Mouse (Mus musculus) neural tube, embryonic 13.5 days (tissue): Measurements from ENCODE around the gene Twnk. TPM values are rescaled to one million over a fixed set of nuclear protein-coding genes. Genes with fewer than 3 reads are reported as not detected.

ENCODE experiments used
- ATAC-seq: fragments of 200-750 bp; cut with Nextera tagmentation; 2 replicates; pipeline ENCODE4 v1.8.0; 2017; ENCODE audit warnings: low read depth, mild to moderate bottlenecking, moderate TSS enrichment, moderate library complexity
- H3K27ac ChIP-seq: fragments of 300-500 bp; sonication (generic); replicated peaks from 2 replicates; pipeline ENCODE4 v1.5.1; 2015; ENCODE audit warnings: moderate library complexity, mild to moderate bottlenecking, inconsistent platforms
- H3K27me3 ChIP-seq: fragments of 300-500 bp; sonication (generic); 2 replicates; pipeline ENCODE4 v1.6.1; 2015; ENCODE audit warnings: mild to moderate bottlenecking, inconsistent platforms
- H3K36me3 ChIP-seq: fragments of 300-500 bp; sonication (generic); 2 replicates; pipeline ENCODE4 v1.6.1; 2015; ENCODE audit warnings: mild to moderate bottlenecking, inconsistent platforms
- H3K4me1 ChIP-seq: fragments of 300-500 bp; sonication (generic); replicated peaks from 2 replicates; pipeline ENCODE4 v1.6.1; 2015; ENCODE audit warnings: inconsistent platforms
- H3K4me2 ChIP-seq: fragments of 300-500 bp; sonication (generic); 2 replicates; pipeline ENCODE4 v1.6.1; 2015; ENCODE audit warnings: inconsistent platforms, mild to moderate bottlenecking, moderate library complexity
- H3K4me3 ChIP-seq: fragments of 300-500 bp; sonication (generic); 2 replicates; pipeline ENCODE4 v1.5.1; 2015; ENCODE audit warnings: mild to moderate bottlenecking, inconsistent platforms
- H3K9ac ChIP-seq: fragments of 300-500 bp; sonication (generic); 2 replicates; pipeline ENCODE4 v1.6.1; 2015; ENCODE audit warnings: moderate library complexity, mild to moderate bottlenecking, inconsistent platforms
- H3K9me3 ChIP-seq: fragments of 300-500 bp; sonication (generic); 2 replicates; pipeline ENCODE4 v1.6.1; 2016; ENCODE audit warnings: inconsistent platforms
- WGBS: fragments of 180-500 bp; shearing (Covaris S2); methylation state at CpG from one replicate; pipeline ENCODE4 v1.1.7; 2015; 5-methylcytosine and 5-hydroxymethylcytosine counted together
- polyA plus RNA-seq: library from polyadenylated mRNA; unstranded; fragments of >200 nt; fragmentation: Nextera tagmentation; extraction: Ambion mirVana; gene quantifications from 2 replicates; pipeline ENCODE4 v1.2.1, GENCODE M21; 2015

The Twnk gene
- polyA plus RNA-seq, 1 experiment from 2014 or later, result 15.6 TPM

DNA sequence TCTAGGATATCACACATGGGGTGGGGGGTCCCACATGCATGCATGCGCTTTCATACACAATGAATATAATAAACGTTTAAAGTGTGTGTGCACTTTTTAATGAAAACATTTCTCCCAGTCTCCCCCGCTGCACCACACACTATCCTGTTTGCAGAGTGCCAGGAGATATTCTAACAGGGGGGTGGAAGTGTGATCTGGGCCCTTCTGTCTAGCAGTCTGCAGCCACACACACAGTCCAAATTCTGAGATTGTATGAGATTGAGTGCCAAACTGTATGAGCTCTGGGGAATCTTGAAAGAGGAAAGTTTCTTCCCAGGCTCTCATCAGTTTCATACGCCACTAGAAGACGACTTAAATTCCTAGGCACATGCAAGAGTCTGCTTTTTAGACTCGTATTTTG, 17.6 kb upstream of the Twnk start:
- H3K27ac ChIP-seq, result no peak overlapping the region

DNA sequence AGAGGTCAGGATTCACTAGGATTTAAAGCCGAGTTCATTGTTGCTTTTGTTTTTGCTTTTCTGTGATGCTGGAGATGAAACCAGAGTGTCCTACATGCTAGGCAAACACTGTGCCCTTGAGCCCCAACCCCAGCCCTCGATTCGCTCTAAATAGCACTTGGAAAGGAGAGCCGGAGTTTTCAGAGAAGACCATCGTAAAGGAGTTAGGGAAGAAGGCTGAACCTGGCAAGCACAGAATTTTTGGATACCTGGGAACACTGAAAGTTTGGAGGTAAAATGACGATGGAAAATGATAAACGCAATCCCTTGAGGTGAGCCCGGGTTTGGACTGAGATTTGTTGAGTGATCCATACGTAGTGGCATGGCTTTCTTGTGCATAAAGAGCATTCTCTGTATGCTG, 17.1 kb upstream of the Twnk start:
- Histone ChIP-seq H3K4me2 (peak overlapping the region; percentile 92), H3K4me3 (peak overlapping the region; percentile 91), H3K36me3 (peaks cover 13% of the 10 kb centered on the region), H3K9ac (peak overlapping the region; percentile 95), H3K27me3 (no peaks in the 10 kb centered on the region), H3K27ac (peak overlapping the region; percentile 81; the same call in 1 of the 2 replicates), H3K4me1 (peaks cover 43% of the 10 kb centered on the region), H3K9me3 (no peaks in the 10 kb centered on the region)
- no peak for ATAC-seq
- 27% methylated on average over 9 of the region's 9 CpGs for WGBS

More for the DNA sequence above, 17.6 kb upstream of the Twnk start:
- no peak overlapping the region for H3K4me3 ChIP-seq
- H3K36me3 ChIP-seq, result peaks cover 10% of the 10 kb centered on the region
- no peak for ATAC-seq
- no peak overlapping the region for H3K4me2 ChIP-seq
- 70% methylated on average over 6 of the region's 6 CpGs for WGBS
- H3K9me3 ChIP-seq, result no peaks in the 10 kb centered on the region
- H3K27me3 ChIP-seq, result no peaks in the 10 kb centered on the region
- H3K4me1 ChIP-seq, result peaks cover 41% of the 10 kb centered on the region
- no peak overlapping the region; the same call in 1 of the 2 replicates for H3K9ac ChIP-seq

DNA sequence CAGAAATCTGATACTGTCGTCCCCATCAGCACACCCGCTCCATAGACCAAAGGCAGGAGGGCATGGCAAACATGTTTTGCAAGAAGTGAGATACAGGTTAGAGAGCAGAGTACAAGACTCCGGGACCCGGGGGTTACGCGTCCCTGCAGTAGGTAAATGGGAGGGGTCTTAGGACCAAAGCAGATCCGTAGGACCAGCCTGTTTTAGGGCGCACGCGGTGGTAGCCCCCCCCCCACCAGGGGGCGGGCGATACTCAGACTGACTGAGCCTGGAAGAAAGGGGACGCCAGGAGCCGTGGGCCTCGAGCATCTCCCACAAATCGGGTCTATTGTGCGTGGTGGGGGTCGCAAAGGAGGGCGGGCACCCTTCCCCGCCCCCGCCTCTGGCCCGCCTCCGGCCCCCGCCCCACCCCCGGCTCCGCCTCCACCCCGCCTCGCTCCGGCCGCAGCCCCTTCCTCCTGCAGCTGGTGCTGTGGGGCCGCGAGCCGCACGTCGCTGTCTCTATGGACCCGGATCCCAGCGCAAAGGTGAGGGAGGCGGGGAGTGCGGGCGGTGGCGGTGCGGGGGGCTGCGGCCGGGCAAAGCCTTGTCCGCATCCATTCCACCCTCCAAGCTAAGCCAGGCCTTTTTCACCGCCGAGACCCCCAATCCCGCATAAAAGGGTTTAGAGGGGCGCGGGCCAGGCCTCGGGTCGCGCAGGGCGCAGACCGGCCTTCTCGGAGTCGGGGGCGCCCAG, 16.5 kb upstream of the Twnk start, which contains the start of gene Sema4g:
Sema4g (plus strand) TSS at position 271 of the 736 bp plus-strand sequence.
- peak; percentile 88 for ATAC-seq
- Histone ChIP-seq H3K4me2 (peak within 1 kb of the TSS; percentile 92), H3K36me3 (peaks cover 17% of the 10 kb centered on the region), H3K27me3 (no peaks in the 10 kb centered on the region), H3K27ac (peak within 1 kb of the TSS; percentile 81), H3K9me3 (no peaks in the 10 kb centered on the region), H3K4me3 (peak within 1 kb of the TSS; percentile 91), H3K9ac (peak within 1 kb of the TSS; percentile 95), H3K4me1 (peaks cover 43% of the 10 kb centered on the region)
- WGBS, result under 1% methylated on average over 54 of the region's 58 CpGs

DNA sequence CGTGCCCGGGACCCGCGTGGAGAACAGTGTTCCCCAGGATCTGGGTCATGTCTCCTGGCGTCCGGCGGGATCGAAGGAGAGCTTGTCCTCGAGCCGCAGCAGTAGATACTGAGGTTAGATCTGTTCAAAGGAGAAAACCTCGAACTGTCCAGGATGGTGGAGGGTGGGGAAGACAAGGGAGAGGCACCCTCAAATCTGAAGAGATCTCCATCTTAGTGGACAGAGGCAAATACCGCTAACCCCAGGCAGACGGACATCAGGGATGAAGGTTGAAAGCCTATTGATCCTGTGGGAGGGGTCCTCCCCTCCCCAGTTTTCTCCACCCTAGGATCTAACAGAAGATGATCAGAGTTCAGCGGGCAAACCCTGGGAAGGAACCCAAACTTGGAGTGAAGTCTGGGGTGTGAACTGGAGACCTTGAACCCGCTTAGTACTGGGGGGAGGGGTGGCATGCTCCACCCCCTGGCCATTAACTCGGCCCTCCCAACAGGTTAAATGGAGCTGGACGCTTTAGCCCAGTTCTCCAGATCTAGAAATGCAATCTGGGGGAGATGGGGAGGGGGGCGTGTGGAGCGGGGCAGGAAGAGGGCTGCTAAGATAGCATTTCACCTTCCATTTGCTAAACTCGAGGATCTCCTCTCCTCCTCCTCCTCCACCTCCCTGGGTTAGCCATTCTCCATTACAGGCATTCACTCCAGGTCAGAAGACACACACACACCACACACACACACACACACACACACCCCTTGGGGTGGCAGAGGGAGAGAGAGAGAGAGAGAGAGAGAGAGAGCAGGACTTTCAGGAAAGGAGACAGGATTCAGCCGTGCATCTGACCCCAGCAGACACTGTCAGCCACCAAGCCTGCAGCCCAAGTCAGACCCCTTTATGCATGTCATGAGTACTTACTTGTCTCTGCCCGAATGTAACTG, 15.6 kb upstream of the Twnk start:
- Histone ChIP-seq H3K9ac (peak overlapping the region; percentile 95), H3K4me2 (peak overlapping the region; percentile 92), H3K9me3 (no peaks in the 10 kb centered on the region), H3K4me3 (peak overlapping the region; percentile 91), H3K36me3 (peaks cover 24% of the 10 kb centered on the region), H3K27ac (peak overlapping the region; percentile 81), H3K4me1 (peaks cover 43% of the 10 kb centered on the region), H3K27me3 (no peaks in the 10 kb centered on the region)
- WGBS, result 4% methylated on average over 22 of the region's 22 CpGs
- peak; percentile 37 for ATAC-seq

DNA sequence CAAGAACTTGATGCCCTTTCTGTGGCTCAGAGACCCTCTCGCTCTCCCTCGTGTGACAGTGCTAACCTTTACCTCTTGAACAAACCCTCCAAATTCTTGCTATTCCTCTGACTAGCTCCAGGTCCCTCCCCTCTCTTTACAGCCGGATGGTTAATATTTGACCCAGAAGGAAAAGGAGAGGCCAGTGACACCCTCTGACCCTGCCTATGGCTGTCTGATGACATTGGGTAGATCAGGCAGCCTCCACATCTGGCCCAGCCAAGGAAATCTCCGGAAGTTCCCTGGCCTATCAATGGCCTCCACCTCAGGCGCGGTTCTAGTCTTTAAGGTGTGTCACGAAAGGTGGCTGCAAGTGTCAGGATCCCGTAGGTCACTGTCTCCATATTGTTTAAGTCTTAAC, 14.4 kb upstream of the Twnk start:
- WGBS, result 72% methylated on average over 8 of the region's 8 CpGs
- H3K27ac ChIP-seq, result peak overlapping the region; percentile 64
- H3K9ac ChIP-seq, result peak overlapping the region; percentile 95
- H3K4me1 ChIP-seq, result peaks cover 43% of the 10 kb centered on the region
- peaks cover 32% of the 10 kb centered on the region for H3K36me3 ChIP-seq
- H3K4me2 ChIP-seq, result peak overlapping the region; percentile 92
- H3K4me3 ChIP-seq, result peak overlapping the region; percentile 91
- no peak for ATAC-seq
- no peaks in the 10 kb centered on the region for H3K9me3 ChIP-seq
- H3K27me3 ChIP-seq, result no peaks in the 10 kb centered on the region

DNA sequence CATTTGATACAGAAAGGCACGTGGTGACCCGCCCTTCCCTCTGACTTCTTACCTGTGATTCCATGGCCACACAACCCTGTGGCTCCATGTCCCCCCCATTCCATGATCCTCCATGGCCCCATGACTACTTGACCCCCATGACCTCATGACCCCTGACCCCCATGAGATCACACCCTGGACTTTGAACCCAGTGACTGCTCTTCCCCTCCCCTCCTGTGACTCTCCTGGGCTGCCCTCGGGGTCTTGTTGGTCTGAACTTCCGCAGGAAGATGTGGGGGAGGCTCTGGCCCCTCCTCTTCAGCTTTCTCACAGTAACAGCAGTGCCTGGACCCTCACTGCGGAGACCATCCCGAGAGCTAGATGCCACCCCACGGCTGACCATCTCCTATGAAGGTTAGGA, 13.2 kb upstream of the Twnk start:
- H3K27me3 ChIP-seq, result no peaks in the 10 kb centered on the region
- H3K36me3 ChIP-seq, result peaks cover 43% of the 10 kb centered on the region
- 64% methylated on average over 7 of the region's 7 CpGs for WGBS
- no peak overlapping the region for H3K9ac ChIP-seq
- H3K4me3 ChIP-seq, result no peak overlapping the region
- ATAC-seq, result no peak
- H3K9me3 ChIP-seq, result no peaks in the 10 kb centered on the region
- peaks cover 43% of the 10 kb centered on the region for H3K4me1 ChIP-seq
- H3K27ac ChIP-seq, result peak overlapping the region; percentile 64; the same call in 1 of the 2 replicates
- peak overlapping the region; percentile 92; the same call in 1 of the 2 replicates for H3K4me2 ChIP-seq

DNA sequence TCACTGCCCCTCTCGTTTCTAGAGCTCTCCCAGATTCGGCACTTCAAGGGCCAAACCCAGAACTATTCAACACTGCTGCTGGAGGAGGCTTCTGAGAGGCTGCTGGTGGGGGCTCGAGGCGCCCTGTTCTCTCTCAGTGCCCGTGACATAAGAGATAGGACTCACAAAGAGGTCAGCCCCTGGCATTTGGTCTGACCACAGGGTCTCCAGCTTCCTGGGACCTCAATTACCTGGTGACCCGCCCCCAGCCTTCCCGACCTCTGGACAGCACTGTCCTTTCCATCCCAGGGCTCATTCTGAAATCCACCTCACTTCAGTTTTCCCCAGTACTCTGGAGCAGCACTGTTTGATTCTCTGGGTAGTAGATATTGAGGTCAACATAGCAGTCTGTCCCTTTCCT, 12.8 kb upstream of the Twnk start:
- no peaks in the 10 kb centered on the region for H3K9me3 ChIP-seq
- no peak for ATAC-seq
- H3K9ac ChIP-seq, result no peak overlapping the region
- H3K4me3 ChIP-seq, result no peak overlapping the region
- no peak overlapping the region for H3K4me2 ChIP-seq
- WGBS, result 53% methylated on average over 7 of the region's 7 CpGs
- no peaks in the 10 kb centered on the region for H3K27me3 ChIP-seq
- no peak overlapping the region for H3K27ac ChIP-seq
- H3K36me3 ChIP-seq, result peaks cover 47% of the 10 kb centered on the region
- H3K4me1 ChIP-seq, result peaks cover 43% of the 10 kb centered on the region

DNA sequence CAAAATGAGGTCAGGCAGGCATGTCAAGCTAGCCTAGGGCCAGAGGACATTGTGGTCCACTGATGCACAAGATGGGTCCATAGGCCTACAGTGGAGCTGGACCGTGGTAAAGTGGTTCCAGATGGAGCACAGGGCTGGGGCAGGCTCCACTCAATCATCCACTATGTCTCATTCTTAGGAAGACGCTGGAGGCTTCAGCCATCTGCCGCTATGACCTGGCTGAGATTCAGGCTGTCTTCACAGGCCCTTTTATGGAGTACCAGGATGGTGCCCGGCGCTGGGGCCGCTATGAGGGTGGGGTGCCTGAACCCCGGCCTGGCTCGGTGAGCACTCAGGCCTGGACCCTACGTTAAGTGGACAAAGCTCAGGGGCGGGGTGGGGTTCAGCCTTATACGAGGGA, 7.7 kb upstream of the Twnk start:
- WGBS, result 85% methylated on average over 11 of the region's 11 CpGs
- H3K27ac ChIP-seq, result no peak overlapping the region
- H3K36me3 ChIP-seq, result peaks cover 92% of the 10 kb centered on the region
- H3K9me3 ChIP-seq, result no peaks in the 10 kb centered on the region
- H3K9ac ChIP-seq, result no peak overlapping the region
- H3K4me2 ChIP-seq, result no peak overlapping the region
- H3K4me3 ChIP-seq, result no peak overlapping the region
- peaks cover 2% of the 10 kb centered on the region; the same call in 1 of the 2 replicates for H3K4me1 ChIP-seq
- no peaks in the 10 kb centered on the region for H3K27me3 ChIP-seq
- ATAC-seq, result 0 out of 2 replicates have a peak, but pooled peaks have one; percentile 33

DNA sequence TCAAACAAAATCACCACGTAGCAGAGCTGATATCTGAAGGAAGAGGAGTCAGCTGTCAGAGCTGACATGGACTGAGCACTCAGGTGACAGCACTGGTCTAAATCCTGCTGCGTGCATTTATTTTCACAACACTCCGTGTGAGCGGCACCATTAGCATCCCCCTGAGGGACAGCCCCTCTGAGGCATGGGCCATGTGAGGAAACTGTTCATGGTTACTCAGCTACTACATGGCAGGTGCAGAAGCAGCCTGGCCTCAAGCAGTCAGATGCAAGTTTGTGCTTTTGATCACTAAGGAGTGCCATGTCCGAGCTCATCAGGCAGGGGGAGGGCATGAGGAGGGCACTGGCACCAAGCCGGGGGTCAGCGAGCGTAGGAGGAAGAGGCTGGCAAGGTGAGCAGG, 5.8 kb upstream of the Twnk start:
- H3K4me3 ChIP-seq, result no peak overlapping the region
- ATAC-seq, result no peak
- 85% methylated on average over 8 of the region's 8 CpGs for WGBS
- H3K4me2 ChIP-seq, result no peak overlapping the region
- H3K4me1 ChIP-seq, result peaks cover 8% of the 10 kb centered on the region
- H3K9me3 ChIP-seq, result no peaks in the 10 kb centered on the region
- H3K36me3 ChIP-seq, result peaks cover 94% of the 10 kb centered on the region
- H3K9ac ChIP-seq, result no peak overlapping the region
- H3K27me3 ChIP-seq, result no peaks in the 10 kb centered on the region
- H3K27ac ChIP-seq, result no peak overlapping the region

DNA sequence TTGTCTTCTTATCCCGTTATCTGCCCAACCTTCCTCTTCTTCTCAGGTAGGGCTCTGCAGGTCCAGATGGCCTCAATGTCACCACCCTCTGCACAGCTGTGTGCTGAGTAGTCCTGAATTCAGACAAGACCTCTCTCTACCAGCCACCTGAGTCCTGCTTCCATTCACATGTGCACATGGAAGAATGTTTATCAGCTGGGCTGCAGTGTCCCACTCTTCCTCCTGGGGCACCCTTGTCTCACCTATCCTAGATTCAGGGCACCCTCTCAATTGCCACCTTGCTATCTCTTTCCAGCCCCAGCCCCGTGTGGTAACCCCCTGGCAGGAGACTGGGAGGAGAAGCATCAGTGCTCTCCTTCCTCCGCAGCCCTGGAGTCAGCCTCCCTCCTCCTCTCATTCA, 3.2 kb upstream of the Twnk start:
- Histone ChIP-seq H3K27ac (no peak overlapping the region), H3K36me3 (peaks cover 74% of the 10 kb centered on the region), H3K4me2 (no peak overlapping the region), H3K4me3 (no peak overlapping the region), H3K4me1 (peaks cover 25% of the 10 kb centered on the region), H3K9ac (no peak overlapping the region), H3K9me3 (no peaks in the 10 kb centered on the region), H3K27me3 (no peaks in the 10 kb centered on the region)
- WGBS, result 64% methylated on average over 3 of the region's 3 CpGs
- no peak for ATAC-seq

DNA sequence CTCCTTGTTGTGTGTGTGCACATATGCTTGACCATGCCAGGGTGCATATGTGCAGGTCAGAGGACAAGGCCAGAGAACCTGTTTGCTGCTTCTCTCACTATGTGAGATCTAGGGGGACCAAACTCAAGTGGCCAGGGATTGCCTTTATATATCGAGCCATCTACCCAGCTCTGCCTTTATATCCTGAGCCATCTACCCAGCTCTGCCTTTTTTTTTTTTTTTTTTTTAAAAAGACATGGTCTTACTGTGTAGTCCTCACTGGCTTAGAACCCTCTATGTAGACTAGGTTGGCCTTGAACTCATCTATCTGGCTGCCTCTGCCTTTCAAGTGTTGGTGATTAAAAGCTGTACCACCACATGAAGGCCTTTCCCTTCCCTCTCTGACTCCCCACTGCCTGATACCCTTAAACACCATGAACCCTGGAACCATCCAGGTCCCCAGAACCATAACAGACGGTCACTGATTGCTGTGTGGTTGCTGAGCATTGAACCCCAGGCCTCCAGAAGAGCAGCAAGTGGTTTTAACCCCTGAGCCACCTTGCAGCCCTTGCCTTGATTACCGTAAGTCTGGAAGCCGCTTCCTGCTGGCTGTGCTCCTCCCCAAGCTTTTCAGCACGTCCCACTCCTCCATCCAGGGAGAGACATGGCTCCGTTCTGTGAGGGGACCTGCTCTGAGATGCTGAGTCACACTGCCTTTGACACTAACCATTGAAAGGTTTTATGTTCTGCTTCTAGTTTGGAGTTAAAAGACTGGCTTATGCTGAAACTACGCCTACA, 1.5 kb upstream of the Twnk start:
- 88% methylated on average over 7 of the region's 7 CpGs for WGBS
- H3K27ac ChIP-seq, result no peak overlapping the region
- H3K4me3 ChIP-seq, result no peak overlapping the region
- H3K4me1 ChIP-seq, result peaks cover 42% of the 10 kb centered on the region
- H3K27me3 ChIP-seq, result no peaks in the 10 kb centered on the region
- no peaks in the 10 kb centered on the region for H3K9me3 ChIP-seq
- H3K36me3 ChIP-seq, result peaks cover 63% of the 10 kb centered on the region
- ATAC-seq, result no peak
- no peak overlapping the region for H3K9ac ChIP-seq
- no peak overlapping the region for H3K4me2 ChIP-seq
